Mouse (Mus musculus) hindbrain, embryonic 16.5 days (tissue): ENCODE measurements around the gene Tcea3. TPM values are rescaled to one million over a fixed set of nuclear protein-coding genes. Genes with fewer than 3 reads are reported as not detected.

Experiments used
- ATAC-seq: fragments of 200-750 bp; cut with Nextera tagmentation; 2 replicates; pipeline ENCODE4 v1.8.0; 2017; ENCODE audit warnings: moderate TSS enrichment, moderate library complexity
- H3K27ac ChIP-seq: fragments of 300-500 bp; sonication (generic); 2 replicates; pipeline ENCODE4 v1.5.1; 2014; ENCODE audit warnings: low read depth, mild to moderate bottlenecking, control low read depth, low read length, moderate library complexity
- H3K27me3 ChIP-seq: fragments of 300-500 bp; sonication (generic); replicated peaks from 2 replicates; pipeline ENCODE4 v1.6.1; 2014; ENCODE audit warnings: low read length; ENCODE audit not compliant: control insufficient read depth, insufficient read depth
- H3K36me3 ChIP-seq: fragments of 300-500 bp; sonication (generic); 2 replicates; pipeline ENCODE4 v1.6.1; 2014; ENCODE audit warnings: mild to moderate bottlenecking, low read length, moderate library complexity, mixed read lengths; ENCODE audit not compliant: control insufficient read depth, insufficient read depth
- H3K4me1 ChIP-seq: fragments of 300-500 bp; sonication (generic); 2 replicates; pipeline ENCODE4 v1.6.1; 2014; ENCODE audit warnings: low read depth, low read length; ENCODE audit not compliant: control insufficient read depth, insufficient read depth
- H3K4me2 ChIP-seq: fragments of 300-500 bp; sonication (generic); 2 replicates; pipeline ENCODE4 v1.6.1; 2014; ENCODE audit warnings: mild to moderate bottlenecking, low read length, control low read depth, moderate library complexity
- H3K4me3 ChIP-seq: fragments of 300-500 bp; sonication (generic); 2 replicates; pipeline ENCODE4 v1.5.1; 2014; ENCODE audit warnings: mild to moderate bottlenecking, low read length, control low read depth, moderate library complexity
- H3K9ac ChIP-seq: fragments of 300-500 bp; sonication (generic); 2 replicates; pipeline ENCODE4 v1.6.1; 2014; ENCODE audit warnings: low read depth, mild to moderate bottlenecking, control low read depth, low read length, moderate library complexity
- H3K9me3 ChIP-seq: fragments of 300-500 bp; sonication (generic); 2 replicates; pipeline ENCODE4 v1.6.1; 2014; ENCODE audit warnings: mild to moderate bottlenecking, low read length, moderate library complexity; ENCODE audit not compliant: control insufficient read depth
- WGBS: fragments of 180-500 bp; shearing (Covaris S2); extraction: QIAGEN DNeasy Blood & Tissue Kit; methylation state at CpG from one replicate; pipeline ENCODE4 v1.1.7; 2014; 5-methylcytosine and 5-hydroxymethylcytosine counted together
- polyA plus RNA-seq: library from polyadenylated mRNA; unstranded; fragments of >200 nt; fragmentation: Nextera tagmentation; extraction: Ambion mirVana; gene quantifications from 2 replicates; pipeline ENCODE4 v1.2.1, GENCODE M21; 2015

The Tcea3 gene
- polyA plus RNA-seq, 1 experiment from 2014 or later, result 2.1 TPM

DNA sequence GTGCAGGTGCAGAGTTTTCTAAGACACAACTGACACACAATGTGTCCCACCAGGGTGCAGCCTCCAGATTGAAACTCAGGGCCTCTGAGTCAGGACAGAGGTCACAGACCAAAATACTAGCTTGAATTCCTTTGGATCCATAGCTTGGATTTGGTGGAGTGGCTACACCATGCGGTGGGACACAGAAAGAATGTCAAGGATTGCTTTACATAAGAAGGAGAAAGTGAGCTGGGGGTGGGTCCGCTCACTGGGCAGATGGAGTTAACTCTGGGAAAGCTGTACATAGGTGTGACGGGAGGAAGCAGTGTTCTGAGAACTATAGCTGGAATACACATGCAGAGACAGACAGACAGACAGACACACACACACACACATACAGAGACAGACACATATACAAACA lies 12.4 kb downstream of the Tcea3 start:
- H3K9me3 ChIP-seq, result no peaks in the 10 kb centered on the region
- H3K36me3 ChIP-seq, result no peaks in the 10 kb centered on the region
- no peak overlapping the region for H3K4me2 ChIP-seq
- no peak for ATAC-seq
- no peak overlapping the region for H3K27ac ChIP-seq
- H3K4me3 ChIP-seq, result no peak overlapping the region
- H3K4me1 ChIP-seq, result no peaks in the 10 kb centered on the region
- H3K27me3 ChIP-seq, result no peaks in the 10 kb centered on the region
- no peak overlapping the region for H3K9ac ChIP-seq
- 48% methylated on average over 3 of the region's 3 CpGs for WGBS

DNA sequence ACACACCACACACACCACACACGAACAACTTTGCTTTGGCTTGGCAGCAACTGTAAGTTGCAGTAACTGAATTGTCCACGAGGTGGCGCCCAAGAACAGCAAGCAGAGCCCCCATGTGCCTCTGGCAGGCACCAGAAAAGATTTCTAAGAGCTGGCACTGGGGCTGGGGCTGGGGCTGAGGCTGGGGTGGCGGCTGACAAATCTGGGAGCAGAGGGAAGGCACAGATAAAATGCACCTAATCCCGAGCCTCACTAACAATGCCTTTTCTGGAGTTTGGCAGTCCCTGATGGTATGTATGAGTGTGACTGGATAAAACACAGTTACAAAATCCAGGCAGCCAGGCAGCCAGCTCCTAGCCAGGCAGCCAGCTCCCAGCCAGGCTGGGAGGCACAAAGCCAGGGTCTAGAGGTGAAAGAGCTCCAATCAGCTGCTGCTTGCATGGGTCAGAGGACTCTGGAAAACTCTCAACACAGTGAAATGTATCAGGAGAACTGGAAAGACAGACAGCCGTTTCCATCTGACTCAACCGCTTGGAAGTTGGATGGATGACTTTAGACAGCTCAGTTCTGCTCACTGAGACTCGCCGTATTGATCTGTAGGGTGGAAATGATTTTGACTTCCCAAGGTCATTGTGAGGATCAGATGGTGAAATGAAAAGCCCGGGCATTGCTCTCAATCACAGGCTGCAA lies 13.1 kb downstream of the Tcea3 start:
- no peak overlapping the region for H3K4me2 ChIP-seq
- no peaks in the 10 kb centered on the region for H3K4me1 ChIP-seq
- no peaks in the 10 kb centered on the region for H3K36me3 ChIP-seq
- no peak overlapping the region for H3K9ac ChIP-seq
- no peak overlapping the region for H3K27ac ChIP-seq
- H3K27me3 ChIP-seq, result no peaks in the 10 kb centered on the region
- 37% methylated on average over 10 of the region's 10 CpGs for WGBS
- H3K9me3 ChIP-seq, result no peaks in the 10 kb centered on the region
- H3K4me3 ChIP-seq, result no peak overlapping the region
- ATAC-seq, result peak; percentile 69; the same call in 1 of the 2 replicates

DNA sequence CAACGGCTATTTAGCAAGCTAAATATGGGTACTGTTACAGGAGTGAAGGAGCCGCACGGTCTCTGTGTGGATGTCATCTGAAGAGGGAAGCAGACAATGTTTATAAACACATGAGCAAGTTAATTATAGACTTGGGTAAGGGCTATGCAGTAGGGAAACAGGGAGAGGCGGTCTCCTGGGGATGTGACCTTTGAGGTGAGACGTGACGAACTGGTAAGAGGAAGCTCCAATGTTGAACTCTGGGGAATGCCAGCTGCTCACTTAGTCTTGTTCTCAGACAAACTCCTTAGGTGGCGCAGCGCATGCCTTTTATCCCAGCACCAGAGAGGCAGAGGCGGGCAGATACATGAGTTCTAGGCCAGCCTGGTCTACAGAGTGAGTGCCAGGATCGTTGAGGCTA lies 14.4 kb downstream of the Tcea3 start:
- Histone ChIP-seq H3K36me3 (no peaks in the 10 kb centered on the region), H3K4me1 (no peaks in the 10 kb centered on the region), H3K4me2 (no peak overlapping the region), H3K27ac (no peak overlapping the region), H3K4me3 (no peak overlapping the region), H3K9me3 (no peaks in the 10 kb centered on the region), H3K9ac (no peak overlapping the region), H3K27me3 (no peaks in the 10 kb centered on the region)
- WGBS, result 75% methylated on average over 10 of the region's 10 CpGs
- no peak for ATAC-seq

DNA sequence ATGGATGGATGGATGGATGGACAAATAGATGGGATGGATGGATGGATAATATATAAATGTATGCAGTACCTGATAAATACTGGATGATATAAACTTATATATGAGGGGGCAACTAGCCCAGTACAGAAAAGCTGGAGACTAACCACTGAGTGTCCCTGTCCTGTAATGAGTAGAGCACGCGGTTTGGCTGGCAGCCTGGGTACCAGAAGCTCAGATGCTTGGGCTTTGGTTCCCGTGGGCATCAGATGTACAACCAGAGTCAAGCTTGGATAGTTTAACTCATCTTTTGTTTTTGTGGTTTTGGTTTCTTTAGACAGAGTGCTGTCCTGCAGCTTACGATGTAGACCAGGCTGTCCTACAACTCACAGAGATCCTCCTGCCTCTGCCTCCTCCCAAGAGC lies 16.0 kb downstream of the Tcea3 start:
- H3K9me3 ChIP-seq, result no peaks in the 10 kb centered on the region
- no peak overlapping the region for H3K4me2 ChIP-seq
- H3K27me3 ChIP-seq, result no peaks in the 10 kb centered on the region
- H3K27ac ChIP-seq, result no peak overlapping the region
- no peaks in the 10 kb centered on the region for H3K4me1 ChIP-seq
- no peaks in the 10 kb centered on the region for H3K36me3 ChIP-seq
- no peak overlapping the region for H3K9ac ChIP-seq
- 91% methylated on average over 4 of the region's 4 CpGs for whole genome bisulfite sequencing
- no peak overlapping the region for H3K4me3 ChIP-seq
- ATAC-seq, result no peak

DNA sequence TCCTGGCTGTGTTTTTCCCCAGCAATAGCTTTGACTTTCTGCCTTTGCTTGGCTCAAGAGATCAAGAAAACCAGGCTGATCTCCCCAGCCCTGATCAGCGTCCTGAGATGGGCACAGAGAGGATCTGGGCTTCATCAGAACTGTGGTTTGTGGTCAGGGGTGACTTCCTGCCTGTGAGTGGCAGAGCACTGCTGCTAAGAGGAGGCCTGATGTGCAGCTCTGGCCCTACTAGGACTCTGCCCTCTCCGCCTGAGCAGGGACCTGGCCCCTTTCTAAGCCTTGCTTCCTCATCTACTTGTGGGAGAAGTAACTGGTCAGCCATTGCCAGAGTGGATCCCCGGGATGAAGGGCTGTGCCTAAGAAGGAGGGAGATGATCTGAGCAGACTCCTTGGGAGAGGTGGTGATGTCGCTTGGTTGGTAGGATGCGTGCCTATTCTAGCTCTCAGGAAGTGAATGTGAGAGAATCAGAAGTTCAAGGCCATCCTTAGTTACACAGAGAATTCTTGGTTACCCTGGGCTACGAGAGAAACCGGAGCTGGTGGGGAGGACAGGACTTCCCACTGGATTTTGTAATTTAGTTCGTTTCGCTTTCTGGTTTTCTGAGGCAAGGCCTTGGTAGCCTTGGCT lies 19.3 kb downstream of the Tcea3 start:
- Histone ChIP-seq H3K4me3 (no peak overlapping the region), H3K36me3 (no peaks in the 10 kb centered on the region), H3K9ac (no peak overlapping the region), H3K27me3 (no peaks in the 10 kb centered on the region), H3K9me3 (no peaks in the 10 kb centered on the region), H3K4me1 (no peaks in the 10 kb centered on the region), H3K4me2 (no peak overlapping the region), H3K27ac (no peak overlapping the region)
- no peak for ATAC-seq
- WGBS, result 88% methylated on average over 9 of the region's 9 CpGs

DNA sequence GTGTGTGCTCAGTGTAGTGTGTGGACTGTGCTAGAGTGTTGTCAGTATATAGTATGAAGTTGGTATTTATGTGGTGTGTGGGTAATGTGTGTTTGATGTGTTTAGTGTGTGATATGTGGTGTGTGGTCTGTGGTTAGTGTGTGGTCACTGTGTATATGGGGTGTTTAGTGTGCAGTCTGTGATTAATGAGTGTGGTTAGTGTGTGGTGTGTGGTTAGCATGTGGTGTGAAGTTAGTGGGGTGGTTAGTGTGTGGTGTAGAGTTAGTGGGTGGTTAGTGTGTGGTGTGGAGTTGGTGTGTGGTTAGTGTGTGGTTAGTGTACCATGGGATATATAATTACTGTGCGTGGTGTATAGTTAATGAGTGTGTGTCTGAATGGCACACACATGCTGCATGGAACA lies 21.4 kb downstream of the Tcea3 start:
- H3K9ac ChIP-seq, result no peak overlapping the region
- H3K4me3 ChIP-seq, result no peak overlapping the region
- H3K27ac ChIP-seq, result no peak overlapping the region
- no peak for ATAC-seq
- H3K4me1 ChIP-seq, result no peaks in the 10 kb centered on the region
- H3K27me3 ChIP-seq, result no peaks in the 10 kb centered on the region
- H3K36me3 ChIP-seq, result no peaks in the 10 kb centered on the region; the same call in 1 of the 2 replicates
- no peak overlapping the region for H3K4me2 ChIP-seq
- 95% methylated on average over 1 of the region's 1 CpGs for WGBS
- peaks cover 10% of the 10 kb centered on the region for H3K9me3 ChIP-seq

DNA sequence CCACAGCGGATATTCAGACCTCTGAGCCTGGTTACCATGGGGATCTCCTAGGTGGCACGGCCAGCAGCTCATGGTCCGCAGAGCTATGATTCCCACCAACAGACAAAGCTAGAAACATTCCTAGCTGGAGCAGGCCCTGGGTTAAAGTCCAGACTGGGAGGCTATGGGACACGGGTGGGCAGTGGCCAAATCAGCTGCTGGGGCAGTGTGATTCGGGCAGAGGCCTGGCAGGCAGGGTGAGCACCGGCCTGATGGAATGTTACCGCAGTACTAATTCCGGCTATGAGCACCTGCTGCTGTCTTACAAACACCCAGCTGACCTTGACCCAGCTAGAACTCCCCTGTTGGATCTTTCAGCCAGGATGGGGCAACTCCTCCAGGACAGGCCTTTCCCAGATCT lies 23.1 kb downstream of the Tcea3 start:
- H3K4me3 ChIP-seq, result no peak overlapping the region
- peaks cover 10% of the 10 kb centered on the region for H3K9me3 ChIP-seq
- no peak for ATAC-seq
- WGBS, result 87% methylated on average over 8 of the region's 8 CpGs
- H3K4me1 ChIP-seq, result no peaks in the 10 kb centered on the region
- no peak overlapping the region for H3K9ac ChIP-seq
- H3K36me3 ChIP-seq, result no peaks in the 10 kb centered on the region; the same call in 1 of the 2 replicates
- H3K4me2 ChIP-seq, result no peak overlapping the region
- H3K27ac ChIP-seq, result no peak overlapping the region
- H3K27me3 ChIP-seq, result no peaks in the 10 kb centered on the region

DNA sequence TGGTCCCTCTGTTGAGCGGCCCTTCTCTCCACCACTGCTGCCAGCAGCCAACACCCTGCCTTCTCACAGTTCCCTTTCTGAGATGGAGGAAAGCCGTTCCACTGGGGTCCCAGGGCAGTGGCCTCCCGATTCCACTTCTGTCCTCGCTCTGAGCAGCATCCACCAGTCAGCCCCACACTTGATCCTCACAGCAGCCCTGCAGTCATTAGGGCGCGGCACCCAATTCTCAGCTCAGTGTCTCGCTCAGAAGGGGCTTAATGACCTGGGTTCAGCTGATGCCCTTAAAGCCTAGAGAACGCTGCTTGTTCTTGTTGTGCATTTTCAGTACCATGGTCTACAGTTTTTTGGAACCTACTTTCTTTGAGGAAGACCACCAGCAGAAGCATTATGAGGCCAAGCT lies 33.6 kb downstream of the Tcea3 start:
- no peaks in the 10 kb centered on the region for H3K36me3 ChIP-seq
- ATAC-seq, result no peak
- H3K9me3 ChIP-seq, result no peaks in the 10 kb centered on the region
- no peak overlapping the region for H3K4me3 ChIP-seq
- WGBS, result 88% methylated on average over 8 of the region's 8 CpGs
- no peak overlapping the region for H3K4me2 ChIP-seq
- H3K4me1 ChIP-seq, result peaks cover 22% of the 10 kb centered on the region
- no peaks in the 10 kb centered on the region for H3K27me3 ChIP-seq
- no peak overlapping the region for H3K9ac ChIP-seq
- no peak overlapping the region for H3K27ac ChIP-seq

DNA sequence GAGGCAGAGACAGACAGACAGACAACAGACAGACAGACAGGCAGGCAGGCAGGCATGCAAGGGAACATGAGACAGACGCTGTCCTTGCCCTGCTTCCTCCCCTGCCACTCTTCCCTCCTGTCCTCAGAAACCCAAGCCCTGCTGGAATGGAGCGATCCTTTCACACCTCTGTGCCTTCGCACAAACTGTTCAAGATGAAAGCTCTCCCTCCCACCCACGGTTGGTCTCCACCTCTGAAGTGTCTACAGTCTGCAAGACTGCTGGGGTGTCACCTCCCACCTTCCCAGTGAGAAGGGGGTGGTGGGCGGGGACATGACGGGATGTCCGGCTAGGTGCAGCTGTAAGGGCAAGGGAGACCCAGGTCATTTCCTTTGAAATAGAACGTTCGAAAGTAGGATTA lies 34.1 kb downstream of the Tcea3 start:
- Histone ChIP-seq H3K9me3 (no peaks in the 10 kb centered on the region), H3K4me3 (no peak overlapping the region), H3K27ac (no peak overlapping the region), H3K36me3 (no peaks in the 10 kb centered on the region), H3K27me3 (no peaks in the 10 kb centered on the region), H3K4me2 (no peak overlapping the region), H3K4me1 (peaks cover 25% of the 10 kb centered on the region), H3K9ac (no peak overlapping the region)
- ATAC-seq, result no peak
- 68% methylated on average over 9 of the region's 9 CpGs for WGBS
